Mouse (Mus musculus): ENCODE measurements around the gene Sh3pxd2b. TPM values are rescaled to one million over a fixed set of nuclear protein-coding genes. Genes with fewer than 3 reads are reported as not detected.

Gene Sh3pxd2b
- total RNA-seq, 2 experiments from 2014 or later, result 4.4 to 7.1 TPM

DNA sequence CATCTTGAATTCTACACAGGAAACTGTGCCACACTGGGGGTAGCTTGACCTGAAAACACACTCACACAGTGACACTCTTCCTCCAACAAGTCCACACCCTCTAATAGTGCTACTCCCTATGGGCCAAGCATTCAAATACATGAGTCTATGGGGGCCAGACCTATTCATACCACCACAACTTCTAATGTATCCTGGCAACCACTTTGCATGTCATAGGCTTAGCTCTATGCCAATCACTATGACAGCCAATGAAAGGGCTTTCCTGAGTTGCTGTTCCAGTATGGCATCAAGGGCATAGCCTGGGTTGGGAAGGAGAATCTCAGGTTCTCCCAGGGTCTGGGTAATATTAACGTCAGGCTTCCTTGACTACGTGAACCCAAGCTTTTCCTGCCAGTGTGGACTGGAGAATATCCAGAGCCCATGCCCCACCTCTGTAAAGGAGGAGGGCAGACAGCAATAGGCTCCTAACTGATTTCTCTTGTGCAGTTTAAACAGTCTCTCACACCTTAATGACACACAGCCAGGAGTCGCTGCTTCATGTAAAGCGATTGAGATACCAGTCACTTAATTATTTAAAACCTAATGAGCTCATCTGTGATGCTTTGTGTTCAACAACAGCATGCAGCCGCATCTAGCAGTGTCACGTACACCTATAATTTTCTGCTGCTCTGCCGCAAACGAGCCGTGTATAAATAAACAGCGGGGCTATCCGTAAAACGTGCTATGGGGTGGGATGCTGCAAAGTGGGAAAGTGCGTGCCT is 25.8 kb downstream of the Sh3pxd2b start:
- DNase-seq, result no peak

DNA sequence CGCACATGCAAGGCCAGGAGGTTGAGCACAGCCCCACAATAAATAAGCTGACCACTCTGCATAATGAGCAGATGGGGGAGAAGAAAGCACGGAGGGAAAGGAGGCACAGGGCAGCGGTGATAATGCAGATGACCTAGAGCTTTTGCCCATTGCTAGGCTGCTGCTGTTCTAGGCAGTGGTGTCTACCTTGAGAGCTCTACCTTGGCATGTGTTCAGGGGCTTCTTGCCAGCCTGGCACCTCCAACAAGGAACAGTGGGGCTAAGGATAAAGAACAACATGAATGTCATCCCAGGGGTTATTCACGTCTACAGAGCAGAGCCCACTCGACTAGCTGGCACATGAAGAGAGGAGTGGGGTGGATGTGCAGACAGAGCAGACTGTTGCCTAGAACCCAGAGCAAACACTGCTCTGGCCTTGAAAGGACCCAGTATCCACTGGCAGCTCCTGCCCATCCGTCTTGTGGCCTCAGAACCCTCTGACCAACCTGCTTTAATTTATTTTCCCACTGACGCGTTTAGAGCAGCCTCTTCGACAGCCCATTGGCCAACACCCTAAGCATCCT is 26.5 kb downstream of the Sh3pxd2b start:
- no peak for DNase-seq

DNA sequence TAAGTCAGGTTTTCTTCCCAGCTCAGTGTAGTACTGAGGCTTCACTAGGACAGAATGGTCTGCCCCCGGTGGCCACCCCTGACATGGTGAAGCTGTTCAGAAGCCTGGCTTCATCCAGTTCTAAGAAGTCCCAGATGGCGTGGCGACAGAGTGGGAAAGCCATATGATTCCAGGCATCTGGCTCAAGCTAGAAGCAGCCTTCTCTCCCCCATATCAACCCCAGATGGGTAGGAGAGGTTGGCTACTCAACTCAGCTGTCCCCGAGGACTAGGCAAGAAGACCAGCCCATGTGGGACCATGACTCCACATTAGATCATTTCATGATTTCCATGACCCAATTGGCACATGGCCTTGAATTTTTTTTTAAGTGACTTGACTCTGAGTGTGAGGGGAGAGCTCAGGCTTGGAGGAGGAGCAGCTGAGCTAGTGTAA is 27.5 kb downstream of the Sh3pxd2b start:
- DNase-seq, result peak; percentile 27

DNA sequence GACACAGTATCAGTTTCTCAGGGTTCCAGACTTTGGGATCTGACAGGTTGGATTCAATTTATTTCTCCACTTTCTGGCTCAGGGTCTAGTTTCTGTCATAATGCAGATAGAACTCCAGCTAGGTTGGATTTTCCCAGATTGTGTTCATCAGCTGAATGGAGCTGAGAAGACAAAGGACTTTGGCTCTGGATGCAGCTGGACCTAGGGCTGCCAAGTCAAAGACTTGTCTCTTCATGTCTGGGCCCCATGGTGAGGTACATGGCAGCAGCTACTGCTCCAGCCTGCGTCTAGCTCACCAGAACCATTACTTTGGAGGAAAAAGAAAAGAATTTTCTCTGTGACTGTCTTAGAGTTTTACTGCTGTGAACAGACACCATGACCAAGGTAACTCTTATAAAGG is 28.5 kb downstream of the Sh3pxd2b start:
- DNase-seq, result no peak

DNA sequence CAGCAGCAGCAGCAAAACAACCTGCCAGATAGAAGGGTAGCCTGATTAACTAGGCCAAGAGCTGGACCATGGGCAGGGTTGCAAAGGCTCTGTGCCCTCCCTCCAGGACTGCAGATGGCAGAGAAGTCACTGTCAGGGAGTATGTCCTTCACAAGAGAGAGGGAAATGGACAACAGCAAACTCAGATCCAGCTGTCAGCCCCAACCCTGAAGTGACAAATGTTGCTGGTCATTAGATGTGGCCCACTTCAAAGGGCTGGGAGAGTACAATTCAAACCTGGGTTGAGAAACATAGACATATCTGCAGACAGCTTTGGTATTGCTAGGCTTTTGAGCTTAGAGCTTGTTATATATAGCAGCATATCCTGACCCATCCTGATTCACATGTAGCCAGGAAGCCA is 32.3 kb downstream of the Sh3pxd2b start:
- DNase-seq, result no peak

DNA sequence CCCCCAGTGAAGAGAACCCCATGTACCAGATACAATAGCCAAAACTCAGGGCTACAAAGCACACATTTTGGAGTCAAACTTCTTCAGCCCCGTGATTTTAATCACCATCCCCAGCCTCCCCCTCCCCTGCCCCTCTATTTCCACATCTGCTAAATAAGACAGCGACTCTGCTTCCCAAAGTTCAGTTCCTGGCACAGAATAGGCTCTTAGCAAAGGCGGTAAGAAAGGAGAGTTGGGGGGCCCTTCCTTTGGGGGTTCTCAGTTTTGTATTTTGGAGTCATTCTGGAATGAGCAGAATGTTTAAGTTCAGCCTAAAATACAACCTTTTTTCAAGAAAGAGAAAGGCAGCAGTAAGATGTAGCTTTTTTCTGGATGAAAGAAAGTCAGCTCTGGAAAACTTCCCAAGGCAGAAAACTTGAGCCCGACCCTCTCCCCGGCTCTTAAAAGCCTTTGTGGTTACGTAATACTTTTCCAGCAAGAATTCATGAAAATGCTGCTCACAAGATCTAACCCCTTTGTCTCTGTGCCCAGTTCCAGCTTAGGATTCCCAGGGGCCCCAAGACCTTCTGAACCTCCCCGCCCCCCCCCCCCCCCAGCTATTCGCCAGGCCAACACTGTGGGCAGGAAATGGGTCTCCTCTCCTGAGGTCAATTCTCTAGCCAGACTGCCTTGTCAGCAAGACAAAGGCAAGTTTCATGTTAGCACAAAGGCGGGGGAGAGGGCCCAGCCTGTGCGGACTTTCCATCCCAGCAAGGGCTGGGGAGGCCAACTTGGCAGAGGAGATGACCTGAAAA is 35.9 kb downstream of the Sh3pxd2b start:
- DNase-seq, result peak; percentile 81

DNA sequence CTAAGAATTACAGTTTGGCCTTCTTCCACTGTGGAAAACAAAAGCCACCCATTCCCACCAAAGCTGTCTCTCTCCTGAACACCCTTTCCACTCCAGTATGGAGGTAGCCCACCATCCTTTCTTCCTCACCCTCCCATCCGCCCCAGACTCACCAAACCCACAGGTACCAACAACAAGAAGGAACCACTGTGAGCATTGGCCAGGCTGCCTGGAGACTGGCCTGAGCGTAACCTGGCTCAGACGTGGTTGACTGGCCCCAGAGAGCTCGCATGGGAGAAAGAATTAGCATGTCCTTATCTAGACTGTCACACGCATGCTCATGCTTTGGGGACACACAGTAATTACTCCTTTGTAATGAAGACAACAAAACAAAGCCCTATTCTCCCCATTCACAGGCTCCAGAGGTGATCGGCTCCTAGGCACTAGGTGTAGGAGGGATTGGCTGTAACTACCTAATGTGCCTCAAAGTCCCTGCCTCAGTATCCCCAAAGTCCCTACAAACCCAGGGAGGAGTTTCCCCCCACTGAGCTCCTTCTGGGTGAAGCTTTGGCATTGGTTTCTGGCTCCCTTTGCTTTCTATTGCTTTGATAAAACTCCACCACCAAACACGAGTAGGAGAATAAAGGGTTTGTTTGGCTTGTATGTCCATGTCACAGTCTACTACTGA is 36.6 kb downstream of the Sh3pxd2b start:
- DNase-seq, result no peak

DNA sequence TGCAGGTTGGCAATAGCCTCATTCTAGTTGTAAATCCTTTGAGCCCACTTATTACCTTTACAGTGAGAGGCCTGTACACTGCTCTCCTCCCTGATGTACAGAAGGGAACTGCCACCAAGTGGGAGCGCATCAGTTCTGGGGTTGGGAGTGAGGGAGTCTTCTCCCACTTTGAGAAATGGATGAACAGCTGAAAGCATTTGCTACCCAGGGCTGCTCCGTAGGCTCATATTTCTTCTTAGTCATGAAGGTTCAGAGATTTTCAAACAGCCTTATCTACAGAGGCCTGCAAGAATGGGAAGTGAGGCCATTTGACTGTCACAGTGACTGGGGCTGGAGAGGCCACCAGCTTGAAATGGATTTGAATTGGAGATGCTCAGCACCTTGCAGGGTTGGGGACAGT is 38.4 kb downstream of the Sh3pxd2b start:
- DNase-seq, result no peak

DNA sequence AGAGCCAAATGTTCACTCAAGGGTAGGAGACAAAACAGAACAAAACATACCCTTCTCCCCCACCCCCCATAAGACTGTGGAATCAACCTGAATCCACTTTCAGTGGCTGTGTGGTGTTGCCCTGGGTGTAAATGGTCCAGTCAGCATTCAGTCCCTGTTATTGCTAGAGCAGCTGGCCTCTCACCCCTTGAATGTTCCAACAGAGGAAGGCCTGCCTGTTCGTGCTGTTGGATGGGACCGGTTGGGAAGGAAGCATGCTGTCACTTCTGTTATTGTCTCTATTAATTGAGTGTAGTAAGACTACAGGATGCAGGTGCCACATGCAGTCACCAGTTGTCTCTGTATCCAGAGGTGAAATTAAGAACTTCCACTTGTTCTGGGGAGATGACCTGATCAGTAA is 40.4 kb downstream of the Sh3pxd2b start:
- DNase-seq, result no peak

DNA sequence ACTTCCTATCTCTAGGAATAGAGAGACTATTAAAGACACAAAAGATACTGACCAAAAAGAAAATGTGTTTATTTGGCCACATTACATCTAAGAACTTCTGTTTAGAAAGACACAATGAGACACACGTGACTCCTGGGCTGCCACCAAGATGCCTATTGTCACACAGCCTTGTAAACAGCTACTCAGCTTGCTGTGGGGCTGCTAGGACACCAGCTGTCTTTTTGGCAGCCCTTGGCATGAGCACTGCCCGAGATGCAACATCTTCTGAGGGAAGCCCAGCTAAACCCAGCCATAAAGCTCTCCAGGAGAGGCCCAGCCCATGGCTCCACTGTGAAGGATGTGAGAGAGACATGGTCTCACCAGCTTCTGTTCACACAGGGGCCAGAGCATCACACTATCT is 45.5 kb downstream of the Sh3pxd2b start:
- no peak for DNase-seq

DNA sequence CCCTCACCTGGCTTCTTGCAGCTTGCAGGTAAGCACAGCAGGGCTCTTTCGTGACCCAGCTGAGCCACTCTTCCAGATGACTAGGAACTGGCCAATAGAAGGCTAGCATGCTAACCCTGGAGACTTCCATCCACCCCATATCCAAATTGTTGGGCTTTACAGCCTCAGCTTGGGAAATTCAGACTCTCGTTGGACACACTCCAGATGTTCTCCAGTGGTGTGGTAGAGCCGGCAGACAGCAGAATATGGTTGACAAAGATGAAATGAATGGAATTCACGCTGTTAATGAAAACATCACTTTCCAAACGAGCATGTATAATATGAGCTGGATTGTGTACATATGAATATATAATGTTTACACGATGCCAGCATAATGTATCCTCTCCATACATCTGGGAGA is 48.2 kb downstream of the Sh3pxd2b start:
- DNase-seq, result no peak

DNA sequence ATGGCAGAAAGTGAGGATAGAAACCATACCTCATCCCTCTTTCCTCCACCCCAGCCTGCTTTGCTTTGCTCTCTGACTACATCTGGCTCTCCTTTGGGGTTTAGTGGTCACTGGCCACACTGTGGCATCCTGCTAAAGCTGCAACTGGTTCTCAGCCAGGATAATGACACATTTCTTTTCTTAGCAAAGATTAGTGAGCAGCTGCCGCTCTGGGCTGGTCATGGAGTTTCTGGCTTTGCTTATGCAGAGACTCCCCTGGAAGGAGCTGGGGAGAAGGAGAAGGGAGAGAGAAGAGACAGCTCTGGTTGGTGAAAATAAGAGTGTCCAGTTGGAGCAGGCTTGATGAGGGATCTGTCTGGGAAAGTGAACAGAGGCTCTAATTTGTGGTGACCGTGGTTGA is 50.8 kb downstream of the Sh3pxd2b start:
- DNase-seq, result peak; percentile 48

DNA sequence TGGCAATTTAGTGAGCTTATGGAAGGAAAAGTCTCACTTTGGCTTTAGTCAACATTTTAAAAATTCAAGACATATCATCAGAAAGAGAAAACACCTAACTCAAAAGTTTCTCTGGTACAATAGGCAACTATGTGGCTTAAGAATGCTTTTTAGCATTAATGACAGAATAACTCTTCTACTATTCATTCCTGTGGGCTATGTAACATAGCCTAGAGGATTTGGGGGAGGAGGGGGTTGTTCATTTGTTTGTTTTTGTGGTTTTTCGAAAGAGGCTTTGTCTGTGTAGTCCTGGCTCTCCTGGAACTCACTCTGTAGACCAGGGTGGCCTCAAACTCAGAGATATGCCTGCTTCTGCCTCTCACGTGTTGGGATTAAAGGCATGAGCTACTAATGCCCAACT is 51.6 kb downstream of the Sh3pxd2b start:
- no peak for DNase-seq

DNA sequence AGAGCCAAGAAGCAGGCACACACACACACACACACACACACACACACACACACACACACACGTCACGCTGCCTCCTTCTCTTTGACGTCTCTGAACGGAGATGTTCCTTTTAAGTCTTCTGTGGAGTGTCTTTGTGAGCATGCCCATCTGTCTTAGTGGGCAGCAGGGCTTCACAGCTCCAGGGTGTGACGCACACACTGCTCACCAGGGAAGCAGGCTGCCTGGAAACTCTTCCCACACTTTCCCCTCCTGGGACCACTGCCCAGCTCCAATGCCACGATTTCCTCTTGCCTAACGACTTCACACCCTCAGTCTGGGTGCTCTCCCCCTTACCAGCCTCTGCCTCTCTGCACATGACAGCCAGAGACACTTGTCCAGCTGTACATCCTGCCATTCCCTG is 55.1 kb downstream of the Sh3pxd2b start:
- no peak for DNase-seq

DNA sequence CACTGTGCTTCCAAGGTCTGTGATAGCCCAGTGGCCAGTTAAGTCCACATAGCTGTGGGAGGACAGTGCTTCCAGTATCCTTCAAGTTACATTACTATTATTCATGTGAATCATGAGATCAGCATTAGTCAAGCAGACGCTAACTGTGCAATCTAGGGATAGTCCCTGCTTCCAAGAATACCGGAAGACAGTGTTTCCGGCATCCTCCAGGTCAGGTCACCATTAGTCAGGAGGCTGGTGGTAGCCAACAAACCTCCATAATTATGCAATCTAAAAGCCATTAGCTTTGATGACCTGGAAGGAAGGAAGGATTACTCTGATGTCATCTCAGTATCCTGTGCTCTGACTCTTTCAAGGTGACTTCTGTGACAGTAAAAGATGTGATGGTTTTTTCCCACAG is 57.1 kb downstream of the Sh3pxd2b start:
- no peak for DNase-seq

DNA sequence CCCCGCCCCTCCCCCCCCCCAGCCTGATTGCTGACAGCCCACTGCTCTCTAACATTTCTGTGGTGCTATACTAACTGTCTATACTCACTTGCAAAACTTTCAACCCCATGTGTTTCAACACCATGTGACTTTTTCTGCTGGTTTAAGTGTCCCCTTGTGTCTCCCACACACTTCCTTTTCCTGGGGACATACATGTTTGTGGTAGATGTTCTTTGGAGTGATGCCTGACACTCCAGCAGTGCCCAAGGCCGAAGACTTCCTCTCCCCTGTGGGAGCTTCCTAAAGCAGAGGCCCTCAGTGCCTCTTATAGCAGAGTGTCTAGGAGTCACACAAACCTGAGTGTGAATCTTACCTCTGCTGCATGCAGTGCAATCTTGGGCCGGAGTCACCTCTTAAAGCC is 60.2 kb downstream of the Sh3pxd2b start:
- no peak for DNase-seq

DNA sequence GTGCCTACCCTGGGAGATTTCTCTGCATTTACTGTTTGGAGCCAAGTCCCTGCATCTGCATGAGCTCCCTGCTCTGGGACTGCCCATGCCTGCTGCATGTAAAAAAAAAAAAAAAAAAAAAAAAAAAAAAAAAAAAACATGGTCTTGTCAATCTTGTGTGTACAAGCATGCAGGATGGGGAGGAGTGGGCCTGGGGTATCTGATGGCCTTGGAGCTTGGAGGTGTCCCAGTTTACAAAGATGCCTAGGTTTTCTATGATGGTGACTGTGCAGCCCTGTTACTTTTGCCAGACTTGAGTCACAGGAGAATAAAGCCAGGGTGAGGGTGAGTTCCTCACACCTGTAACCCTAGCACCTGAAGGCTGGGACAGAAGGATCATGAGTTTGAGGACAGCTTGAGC is 61.4 kb downstream of the Sh3pxd2b start:
- DNase-seq, result no peak

DNA sequence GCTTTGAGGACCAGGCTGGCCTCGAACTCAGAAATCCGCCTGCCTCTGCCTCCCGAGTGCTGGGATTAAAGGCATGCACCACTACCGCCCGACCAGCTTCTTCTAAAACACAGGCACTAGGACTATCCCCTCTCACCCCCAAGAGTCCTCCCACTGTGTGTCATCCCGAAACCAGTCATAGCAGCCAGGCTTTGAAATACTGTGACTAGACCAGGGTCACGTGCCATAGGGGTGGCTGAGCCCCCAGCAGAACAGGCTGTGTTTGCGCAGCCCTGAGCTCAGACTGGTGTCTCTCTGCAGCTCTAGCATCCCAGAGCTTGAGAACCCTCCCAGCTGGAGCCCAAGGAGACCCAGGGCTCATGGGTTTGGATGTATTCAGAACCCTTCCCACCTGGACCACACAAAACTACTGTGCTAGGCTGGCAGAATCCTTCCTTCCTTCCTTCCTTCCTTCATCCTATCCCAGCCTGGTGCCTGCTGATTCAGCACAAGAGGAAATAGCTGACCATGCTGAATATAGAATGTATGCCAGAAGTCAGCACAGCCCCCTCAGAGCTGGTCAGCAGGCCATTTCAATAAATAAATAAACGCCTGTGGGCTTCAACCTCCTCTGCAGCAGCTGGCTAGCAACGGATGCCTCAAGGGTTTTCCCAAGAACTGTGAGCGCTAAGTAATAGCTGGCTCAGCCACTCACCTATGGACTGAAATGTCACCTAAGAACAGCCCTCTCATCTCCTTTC is 62.4 kb downstream of the Sh3pxd2b start:
- no peak for DNase-seq

DNA sequence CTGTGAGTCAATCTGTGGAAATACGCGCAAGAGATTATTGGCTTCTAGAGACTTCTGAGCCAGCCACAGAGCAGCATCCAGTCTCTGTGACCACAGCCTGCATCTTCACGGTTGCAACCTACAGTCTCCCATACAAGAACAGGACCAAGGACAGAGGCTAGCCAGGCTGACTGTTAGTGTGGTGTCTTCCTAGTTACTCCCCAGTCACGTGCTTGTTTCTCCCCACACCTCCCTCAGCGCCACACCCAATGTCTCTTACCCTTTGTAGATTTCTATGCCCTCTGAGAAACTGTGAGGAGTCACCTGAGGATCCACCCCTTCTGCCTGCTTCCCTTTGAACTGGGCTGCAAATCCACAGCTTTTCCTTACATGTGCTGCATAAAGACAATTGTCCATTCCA is 72.4 kb downstream of the Sh3pxd2b start:
- DNase-seq, result no peak

DNA sequence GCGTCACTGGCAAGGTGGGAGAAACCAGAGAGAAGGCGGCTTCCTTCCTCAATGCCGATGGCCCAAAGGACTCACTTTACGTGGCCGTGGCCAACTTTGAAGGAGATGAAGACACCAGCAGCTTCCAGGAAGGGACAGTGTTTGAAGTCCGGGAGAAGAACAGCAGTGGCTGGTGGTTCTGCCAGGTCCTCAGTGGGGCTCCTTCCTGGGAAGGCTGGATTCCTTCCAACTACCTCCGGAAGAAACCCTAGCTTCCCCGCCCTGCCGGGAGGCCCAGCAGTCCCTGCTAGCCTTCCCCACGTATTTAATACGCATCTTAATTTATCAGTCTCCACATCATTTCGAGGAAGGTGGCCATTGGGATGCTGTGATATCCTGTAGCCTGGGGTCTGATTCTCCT is 75.7 kb downstream of the Sh3pxd2b start:
- no peak for DNase-seq

DNA sequence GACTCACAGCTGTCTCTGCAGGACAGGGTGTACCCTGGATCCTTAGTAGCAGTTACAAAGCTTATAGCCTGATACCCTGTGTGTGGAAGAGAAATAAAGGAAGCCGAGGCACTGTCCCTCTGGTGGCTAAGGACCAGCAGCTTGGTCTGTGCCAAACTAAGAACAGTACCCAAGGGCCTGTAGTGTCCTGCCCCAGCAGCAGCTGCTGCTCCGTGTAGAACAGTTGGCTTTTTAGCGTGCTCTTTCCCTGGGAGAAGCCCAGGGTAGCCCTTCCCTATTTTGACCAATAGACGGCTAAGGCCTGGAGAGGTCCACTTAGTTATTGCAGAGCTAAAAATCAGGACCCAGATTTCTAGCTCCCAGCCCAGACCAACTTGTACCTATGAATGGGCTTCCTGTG is 77.0 kb downstream of the Sh3pxd2b start:
- no peak for DNase-seq

DNA sequence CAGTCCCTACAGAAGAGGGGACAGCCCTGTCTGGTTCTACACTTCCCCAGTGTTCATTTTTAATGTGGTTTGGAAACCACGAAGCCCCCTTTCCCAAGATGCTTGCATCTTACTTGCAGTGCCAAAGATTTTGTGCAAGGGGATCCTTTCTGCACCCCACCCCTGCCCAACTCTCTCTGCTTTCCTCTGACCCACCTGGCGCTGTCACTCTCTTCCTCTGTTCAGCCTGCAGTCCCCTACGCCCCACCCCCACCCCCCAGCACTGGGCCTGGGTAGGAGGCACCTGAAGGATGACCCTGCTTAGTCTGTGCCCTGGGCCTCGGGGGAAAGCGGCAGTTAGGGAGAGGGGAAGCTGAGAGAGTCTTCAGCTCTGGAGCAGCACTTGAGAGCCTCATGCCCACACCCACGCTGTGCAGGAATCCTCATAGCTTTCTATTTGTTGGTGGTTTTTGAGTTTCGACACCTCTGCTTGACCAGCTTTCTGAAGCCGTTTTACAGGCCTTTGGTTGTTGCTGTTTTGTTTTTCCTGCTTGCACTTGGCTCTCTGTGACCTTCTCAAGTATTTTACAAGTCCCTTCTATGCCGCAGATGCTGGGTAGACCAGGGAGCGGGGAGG is 77.5 kb downstream of the Sh3pxd2b start:
- DNase-seq, result no peak
